Mouse (Mus musculus) bone marrow macrophage, adult 2 months (primary cell): Measurements from ENCODE around the gene AI597479.

Experiments used
- CTCF ChIP-seq: IDR thresholded peaks from 2 replicates; pipeline ENCODE4 v1.5.1; 2012; ENCODE audit warnings: low read depth, mild to moderate bottlenecking, low read length, moderate library complexity
- POLR2A ChIP-seq: IDR thresholded peaks from 2 replicates; pipeline ENCODE4 v1.6.1; 2012; ENCODE audit warnings: mild to moderate bottlenecking, low read depth, low read length, borderline replicate concordance

GRCm38 (mm10) chr1:43078124-43078523 lies 20.4 kb upstream of the AI597479 start:
- TF ChIP-seq POLR2A (no peak), CTCF (no peak)
